Mouse (Mus musculus): ENCODE data around the gene Ptprk. TPM values are rescaled to one million over a fixed set of nuclear protein-coding genes. Genes with fewer than 3 reads are reported as not detected.
A peak's percentile ranks its signal among the peaks of the same experiment; 100 is the strongest.

Gene Ptprk
- polyA plus RNA-seq, 1 experiment, result 28.8 TPM

GRCm38 (mm10) chr10:28159716-28160115, 85.1 kb downstream of the Ptprk start:
- H3K4me3 ChIP-seq, result no peak overlapping the region
- H3ac ChIP-seq (ENCODE audit: control insufficient read depth, insufficient read length), result no peak overlapping the region
- TF ChIP-seq SRF (IDR thresholded peaks at IDR 0.05; ENCODE audit: control insufficient read depth, insufficient read length, low read depth), result no peak
- TF ChIP-seq CEBPB (IDR thresholded peaks at IDR 0.05; ENCODE audit: insufficient read depth, poor library complexity, severe bottlenecking), result no peak
- no peak for TF ChIP-seq MYOD1 (IDR thresholded peaks at IDR 0.05; ENCODE audit: control insufficient read depth in 1 of 3, insufficient read length in 2 of 3, low read depth in 2 of 3)
- TF ChIP-seq REST (IDR thresholded peaks at IDR 0.05; ENCODE audit: insufficient read depth, insufficient read length), result no peak
- no peak for TF ChIP-seq TCF3 (IDR thresholded peaks at IDR 0.05; ENCODE audit: insufficient read length, low read depth)
- no peak for TF ChIP-seq MYOG (IDR thresholded peaks at IDR 0.05; ENCODE audit: control insufficient read depth in 1 of 3, insufficient read depth in 1 of 3, insufficient read length in 2 of 3, low read depth in 2 of 3)
- no peak for TF ChIP-seq POLR2A (IDR thresholded peaks at IDR 0.05; ENCODE audit: insufficient read length, low read depth)
- no peak for TF ChIP-seq POLR2AphosphoS2 (IDR thresholded peaks at IDR 0.05; ENCODE audit: insufficient read length, low read depth)
- TF ChIP-seq E2F4 (IDR thresholded peaks at IDR 0.05; ENCODE audit: insufficient read depth), result no peak
- TF ChIP-seq MAX (IDR thresholded peaks at IDR 0.05; ENCODE audit: low read depth), result no peak
- TF ChIP-seq TCF12 (IDR thresholded peaks at IDR 0.05; ENCODE audit: insufficient read depth, poor library complexity, severe bottlenecking), result no peak
- TF ChIP-seq USF1 (IDR thresholded peaks at IDR 0.05; ENCODE audit: low read depth), result no peak

DNA sequence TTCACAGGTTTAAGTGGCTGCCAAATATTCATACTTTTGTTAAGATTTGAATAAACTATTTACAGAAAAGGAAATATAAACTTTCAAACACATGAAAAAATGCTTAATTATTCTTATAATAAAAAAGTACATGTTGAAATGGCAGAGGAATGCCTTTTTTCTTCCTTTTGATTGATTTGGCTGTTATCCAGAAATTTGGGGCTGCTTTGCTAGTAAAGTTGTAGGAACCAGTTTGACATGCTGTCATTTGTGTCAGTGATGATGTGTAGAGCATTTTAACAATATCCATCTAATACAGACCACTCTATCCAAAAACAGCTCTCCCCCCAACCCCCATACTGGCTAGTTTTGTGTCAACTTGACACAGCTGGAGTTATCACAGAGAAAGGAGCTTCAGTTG, 86.7 kb downstream of the Ptprk start:
- Histone ChIP-seq H3K27me3 (ENCODE audit: control insufficient read depth, insufficient read depth, insufficient read length) (no peaks in the 10 kb centered on the region), H3ac (ENCODE audit: control insufficient read depth, insufficient read length) (no peak overlapping the region), H3K4me3 (no peak overlapping the region), H3K4me2 (ENCODE audit: low read depth) (no peak overlapping the region), H3K36me3 (ENCODE audit: control insufficient read depth, insufficient read depth) (no peaks in the 10 kb centered on the region), H3K79me2 (ENCODE audit: control insufficient read depth, insufficient read depth) (peaks cover 6% of the 10 kb centered on the region)
- TF ChIP-seq POLR2A (IDR thresholded peaks at IDR 0.05; ENCODE audit: insufficient read length, low read depth), result no peak
- TF ChIP-seq MAX (IDR thresholded peaks at IDR 0.05; ENCODE audit: low read depth), result no peak
- TF ChIP-seq TCF3 (IDR thresholded peaks at IDR 0.05; ENCODE audit: insufficient read length, low read depth), result no peak
- TF ChIP-seq TCF12 (IDR thresholded peaks at IDR 0.05; ENCODE audit: insufficient read depth, poor library complexity, severe bottlenecking), result no peak
- no peak for TF ChIP-seq REST (IDR thresholded peaks at IDR 0.05; ENCODE audit: insufficient read depth, insufficient read length)
- TF ChIP-seq POLR2AphosphoS2 (IDR thresholded peaks at IDR 0.05; ENCODE audit: insufficient read length, low read depth), result no peak

More at GRCm38 (mm10) chr10:28159716-28160115, 85.1 kb downstream of the Ptprk start:
- Histone ChIP-seq H3K36me3 (ENCODE audit: control insufficient read depth, insufficient read depth) (no peaks in the 10 kb centered on the region), H3K79me2 (ENCODE audit: control insufficient read depth, insufficient read depth) (no peaks in the 10 kb centered on the region), H3K4me2 (ENCODE audit: low read depth) (no peak overlapping the region), H3K27me3 (ENCODE audit: control insufficient read depth, insufficient read depth, insufficient read length) (no peaks in the 10 kb centered on the region)

DNA sequence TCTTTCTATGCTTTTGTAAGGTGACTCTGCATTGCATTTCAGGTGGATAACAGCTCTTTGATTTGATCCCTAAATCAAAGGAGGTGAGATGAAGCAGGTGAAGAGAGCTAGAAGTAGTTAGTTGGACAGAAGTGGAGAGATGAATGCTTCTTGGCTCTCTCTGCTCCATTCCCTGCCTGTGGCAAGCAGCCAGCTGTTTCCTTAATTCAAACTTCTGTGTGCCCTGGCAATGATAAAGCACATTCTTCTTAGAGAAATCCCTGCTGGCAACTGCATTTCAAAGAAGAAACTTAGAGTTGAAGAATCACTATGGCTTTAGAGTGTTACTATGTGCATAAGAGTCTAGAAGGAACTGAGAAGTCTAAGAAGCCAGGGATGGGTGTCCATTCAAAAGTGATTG, 89.6 kb downstream of the Ptprk start:
- Histone ChIP-seq H3K36me3 (ENCODE audit: control insufficient read depth, insufficient read depth) (no peaks in the 10 kb centered on the region), H3ac (ENCODE audit: control insufficient read depth, insufficient read length) (no peak overlapping the region), H3K4me2 (ENCODE audit: low read depth) (no peak overlapping the region), H3K79me2 (ENCODE audit: control insufficient read depth, insufficient read depth) (peaks cover 15% of the 10 kb centered on the region), H3K27me3 (ENCODE audit: control insufficient read depth, insufficient read depth, insufficient read length) (no peaks in the 10 kb centered on the region), H3K4me3 (no peak overlapping the region)
- no peak for TF ChIP-seq MYOG (IDR thresholded peaks at IDR 0.05; ENCODE audit: control insufficient read depth in 1 of 3, insufficient read depth in 1 of 3, insufficient read length in 2 of 3, low read depth in 2 of 3)
- TF ChIP-seq USF1 (IDR thresholded peaks at IDR 0.05; ENCODE audit: low read depth), result no peak
- TF ChIP-seq MYOD1 (IDR thresholded peaks at IDR 0.05; ENCODE audit: control insufficient read depth in 1 of 3, insufficient read length in 2 of 3, low read depth in 2 of 3), result no peak
- TF ChIP-seq TCF12 (IDR thresholded peaks at IDR 0.05; ENCODE audit: insufficient read depth, poor library complexity, severe bottlenecking), result no peak

DNA sequence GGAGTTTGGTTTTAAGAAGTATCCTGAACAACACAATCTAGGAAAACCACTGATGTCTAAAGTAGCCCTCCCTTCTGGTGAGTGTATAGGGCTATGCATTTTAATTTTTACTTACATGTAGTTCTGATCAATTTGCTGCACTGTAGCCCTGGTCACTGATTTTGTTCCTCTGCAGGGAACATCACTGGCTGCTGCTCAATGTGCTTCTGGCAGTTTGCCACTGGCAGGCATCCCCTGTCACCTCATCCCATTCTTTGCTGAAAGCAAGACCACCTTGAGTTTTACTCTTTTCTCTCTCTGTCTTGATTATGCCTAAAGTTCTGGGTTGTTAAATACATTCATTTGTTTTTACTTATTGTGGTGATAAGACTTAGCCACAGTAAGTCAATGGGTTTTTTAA, 90.1 kb downstream of the Ptprk start:
- Histone ChIP-seq H3K4me2 (ENCODE audit: low read depth) (no peak overlapping the region), H3K79me2 (ENCODE audit: control insufficient read depth, insufficient read depth) (peaks cover 15% of the 10 kb centered on the region), H3ac (ENCODE audit: control insufficient read depth, insufficient read length) (no peak overlapping the region), H3K27me3 (ENCODE audit: control insufficient read depth, insufficient read depth, insufficient read length) (no peaks in the 10 kb centered on the region), H3K36me3 (ENCODE audit: control insufficient read depth, insufficient read depth) (no peaks in the 10 kb centered on the region), H3K4me3 (no peak overlapping the region)
- TF ChIP-seq CEBPB (IDR thresholded peaks at IDR 0.05; ENCODE audit: insufficient read depth, poor library complexity, severe bottlenecking) (no peak), POLR2A (IDR thresholded peaks at IDR 0.05; ENCODE audit: insufficient read length, low read depth) (no peak), MYOG (IDR thresholded peaks at IDR 0.05; ENCODE audit: control insufficient read depth in 1 of 3, insufficient read depth in 1 of 3, insufficient read length in 2 of 3, low read depth in 2 of 3) (no peak), MAX (IDR thresholded peaks at IDR 0.05; ENCODE audit: low read depth) (no peak), USF1 (IDR thresholded peaks at IDR 0.05; ENCODE audit: low read depth) (no peak)

GRCm38 (mm10) chr10:28166610-28167009, 92.0 kb downstream of the Ptprk start:
- no peaks in the 10 kb centered on the region for H3K36me3 ChIP-seq (ENCODE audit: control insufficient read depth, insufficient read depth)
- H3K79me2 ChIP-seq (ENCODE audit: control insufficient read depth, insufficient read depth), result peaks cover 15% of the 10 kb centered on the region
- no peaks in the 10 kb centered on the region for H3K27me3 ChIP-seq (ENCODE audit: control insufficient read depth, insufficient read depth, insufficient read length)
- H3K4me3 ChIP-seq, result no peak overlapping the region
- TF ChIP-seq POLR2AphosphoS2 (IDR thresholded peaks at IDR 0.05; ENCODE audit: insufficient read length, low read depth), result no peak
- TF ChIP-seq USF1 (IDR thresholded peaks at IDR 0.05; ENCODE audit: low read depth), result no peak
- TF ChIP-seq MYOG (IDR thresholded peaks at IDR 0.05; ENCODE audit: control insufficient read depth in 1 of 3, insufficient read depth in 1 of 3, insufficient read length in 2 of 3, low read depth in 2 of 3), result no peak
- TF ChIP-seq MYOD1 (IDR thresholded peaks at IDR 0.05; ENCODE audit: control insufficient read depth in 1 of 3, insufficient read length in 2 of 3, low read depth in 2 of 3), result no peak
- no peak for TF ChIP-seq MAX (IDR thresholded peaks at IDR 0.05; ENCODE audit: low read depth)
- no peak for TF ChIP-seq TCF12 (IDR thresholded peaks at IDR 0.05; ENCODE audit: insufficient read depth, poor library complexity, severe bottlenecking)
- TF ChIP-seq CEBPB (IDR thresholded peaks at IDR 0.05; ENCODE audit: insufficient read depth, poor library complexity, severe bottlenecking), result no peak
- no peak for TF ChIP-seq TCF3 (IDR thresholded peaks at IDR 0.05; ENCODE audit: insufficient read length, low read depth)
- TF ChIP-seq E2F4 (IDR thresholded peaks at IDR 0.05; ENCODE audit: insufficient read depth), result no peak
- TF ChIP-seq POLR2A (IDR thresholded peaks at IDR 0.05; ENCODE audit: insufficient read length, low read depth), result no peak
- no peak for TF ChIP-seq REST (IDR thresholded peaks at IDR 0.05; ENCODE audit: insufficient read depth, insufficient read length)
- no peak for TF ChIP-seq SRF (IDR thresholded peaks at IDR 0.05; ENCODE audit: control insufficient read depth, insufficient read length, low read depth)
- no peak overlapping the region for H3ac ChIP-seq (ENCODE audit: control insufficient read depth, insufficient read length)
- peak overlapping the region; percentile 12 for H3K4me2 ChIP-seq (ENCODE audit: low read depth)

Data from myocyte (in vitro differentiated cells).